Mouse (Mus musculus) lung, postnatal 0 days (tissue): ENCODE measurements around the gene Drc7. TPM values are rescaled to one million over a fixed set of nuclear protein-coding genes. Genes with fewer than 3 reads are reported as not detected.

Source experiments
- ATAC-seq: fragments of 200-750 bp; cut with Nextera tagmentation; 2 replicates; pipeline ENCODE4 v1.8.0; 2017; ENCODE audit warnings: moderate library complexity
- DNase-seq: peaks from one replicate; pipeline ENCODE4 v3.0.0-alpha.2; 2016; ENCODE audit warnings: low spot score
- H3K27ac ChIP-seq: fragments of 300-500 bp; sonication (generic); 2 replicates; pipeline ENCODE4 v1.5.1; 2014; ENCODE audit warnings: antibody characterized with exemption, mild to moderate bottlenecking, low read length, mixed read lengths
- H3K27me3 ChIP-seq: fragments of 300-500 bp; sonication (generic); replicated peaks from 2 replicates; pipeline ENCODE4 v1.6.1; 2014; ENCODE audit warnings: low read length, mixed read lengths; ENCODE audit not compliant: insufficient read depth
- H3K36me3 ChIP-seq: fragments of 300-500 bp; sonication (generic); 2 replicates; pipeline ENCODE4 v1.6.1; 2014; ENCODE audit warnings: low read length, mixed read lengths; ENCODE audit not compliant: insufficient read depth
- H3K4me1 ChIP-seq: fragments of 300-500 bp; sonication (generic); 2 replicates; pipeline ENCODE4 v1.6.1; 2014; ENCODE audit warnings: antibody characterized with exemption, low read depth, low read length, mixed read lengths; ENCODE audit not compliant: insufficient read depth
- H3K4me2 ChIP-seq: fragments of 300-500 bp; sonication (generic); replicated peaks from 2 replicates; pipeline ENCODE4 v1.6.1; 2014; ENCODE audit warnings: low read depth, mild to moderate bottlenecking, low read length, moderate library complexity, mixed read lengths
- H3K4me3 ChIP-seq: fragments of 300-500 bp; sonication (generic); 2 replicates; pipeline ENCODE4 v1.5.1; 2014; ENCODE audit warnings: low read depth, low read length
- H3K9ac ChIP-seq: fragments of 300-500 bp; sonication (generic); replicated peaks from 2 replicates; pipeline ENCODE4 v1.6.1; 2014; ENCODE audit warnings: low read depth, mild to moderate bottlenecking
- H3K9me3 ChIP-seq: fragments of 300-500 bp; sonication (generic); 2 replicates; pipeline ENCODE4 v1.6.1; 2016; ENCODE audit warnings: low read length, mixed read lengths
- CTCF ChIP-seq: IDR thresholded peaks from 2 replicates; pipeline ENCODE4 v1.5.1; 2016; ENCODE audit warnings: antibody characterized with exemption, mild to moderate bottlenecking
- EP300 ChIP-seq: IDR thresholded peaks from 2 replicates; pipeline ENCODE4 v1.6.1; 2016; ENCODE audit warnings: antibody characterized with exemption, mild to moderate bottlenecking, control low read depth
- WGBS: fragments of 180-500 bp; shearing (Covaris S2); extraction: QIAGEN DNeasy Blood & Tissue Kit; methylation state at CpG from one replicate; pipeline ENCODE4 v1.1.7; 2014; 5-methylcytosine and 5-hydroxymethylcytosine counted together
- polyA plus RNA-seq: library from polyadenylated mRNA; unstranded; fragments of >200 nt; fragmentation: Nextera tagmentation; extraction: Ambion mirVana; gene quantifications from 2 replicates; pipeline ENCODE4 v1.2.1, GENCODE M21; 2015

Drc7 gene
- polyA plus RNA-seq: 3.1 and 3.9 TPM in 2 replicates

DNA sequence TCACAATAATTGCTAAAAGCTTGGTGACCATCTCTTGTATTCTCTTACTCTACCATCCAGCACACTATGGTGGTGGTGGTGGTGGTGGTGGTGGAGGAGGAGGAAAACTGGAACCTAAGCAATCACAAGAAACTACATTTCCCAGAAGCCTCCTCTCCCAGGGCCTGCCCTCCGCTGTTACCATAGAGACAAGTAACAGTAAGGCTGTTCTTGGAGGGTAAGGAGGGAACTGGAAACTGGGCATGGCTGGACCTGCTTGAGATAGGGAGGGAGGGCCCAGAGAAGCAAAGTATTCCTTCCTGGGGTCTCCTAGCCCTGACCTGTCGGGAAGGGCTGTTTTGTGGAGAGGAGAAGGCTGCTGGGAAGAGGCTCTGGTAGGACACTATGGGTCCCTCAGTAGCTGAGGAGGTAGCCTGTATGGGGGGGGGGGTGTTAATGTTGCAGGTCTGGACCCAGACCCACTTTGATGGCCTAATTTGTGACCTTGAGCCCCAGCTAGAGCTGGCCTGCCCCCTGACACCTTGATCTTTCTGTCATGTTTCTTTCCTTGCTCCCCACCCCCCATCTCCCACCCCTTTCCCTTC is at the start of gene Drc7:
TSS of gene Drc7 (plus strand) at position 177 of the 584 bp plus-strand sequence.
- no peaks in the 10 kb centered on the region for H3K36me3 ChIP-seq
- TF ChIP-seq CTCF (no peak), EP300 (no peak)
- H3K27me3 ChIP-seq: no peaks in the 10 kb centered on the region
- no peaks in the 10 kb centered on the region for H3K9me3 ChIP-seq
- ATAC-seq (peak; percentile 82), DNase-seq (peak; percentile 81)
- no peak within 1 kb of the TSS for H3K27ac ChIP-seq
- no peaks in the 10 kb centered on the region for H3K4me1 ChIP-seq
- no peak within 1 kb of the TSS for H3K4me3 ChIP-seq
- no peak within 1 kb of the TSS for H3K9ac ChIP-seq
- WGBS: 21% methylated on average over 2 of the region's 2 CpGs
- H3K4me2 ChIP-seq: no peak within 1 kb of the TSS

DNA sequence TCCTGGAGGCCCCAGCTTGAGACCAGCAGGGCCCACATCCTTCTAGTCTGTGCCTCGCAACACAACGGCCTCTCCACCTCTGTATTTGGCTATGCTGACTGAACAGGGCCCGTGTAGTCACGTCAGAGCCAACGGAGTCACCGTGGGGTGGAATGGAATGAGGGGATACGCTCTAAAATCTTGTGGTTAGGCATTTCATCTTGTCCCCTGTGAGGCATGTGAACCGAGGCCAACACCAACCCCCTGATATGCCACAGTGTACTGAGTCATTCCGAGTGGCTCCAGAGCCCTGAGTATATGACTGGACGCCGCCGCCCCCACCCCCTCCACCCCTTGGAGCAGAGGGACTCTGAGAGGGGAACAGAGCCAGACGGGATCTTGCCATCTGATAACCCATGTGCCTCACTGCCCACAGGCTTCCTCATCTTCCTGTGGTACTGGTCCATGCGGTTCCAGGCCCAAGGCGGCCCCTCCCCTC is 42.4 kb upstream of the Drc7 start:
- H3K4me3 ChIP-seq: no peak overlapping the region
- WGBS: 80% methylated on average over 14 of the region's 15 CpGs
- TF ChIP-seq CTCF (no peak), EP300 (no peak)
- no peaks in the 10 kb centered on the region for H3K4me1 ChIP-seq
- H3K36me3 ChIP-seq: no peaks in the 10 kb centered on the region
- no peak for ATAC-seq
- DNase-seq: no peak
- no peak overlapping the region for H3K4me2 ChIP-seq
- H3K27me3 ChIP-seq: no peaks in the 10 kb centered on the region
- H3K9me3 ChIP-seq: no peaks in the 10 kb centered on the region
- no peak overlapping the region for H3K27ac ChIP-seq
- no peak overlapping the region for H3K9ac ChIP-seq

- H3K9ac ChIP-seq: no peak overlapping the region
- H3K27ac ChIP-seq: no peak overlapping the region
- no peaks in the 10 kb centered on the region for H3K36me3 ChIP-seq
- no peak for DNase-seq
- no peaks in the 10 kb centered on the region; the same call in 1 of the 2 replicates for H3K4me1 ChIP-seq
- H3K4me2 ChIP-seq: no peak overlapping the region
- H3K4me3 ChIP-seq: no peak overlapping the region
- H3K27me3 ChIP-seq: no peaks in the 10 kb centered on the region
- 61% methylated on average over 4 of the region's 4 CpGs for WGBS
- no peaks in the 10 kb centered on the region for H3K9me3 ChIP-seq
- 0 out of 2 replicates have a peak, but pooled peaks have one; percentile 7 for ATAC-seq
- TF ChIP-seq EP300 (no peak), CTCF (no peak)
These were observed 39.0 kb upstream of the Drc7 start for GRCm38 (mm10) chr8:95015866-95016265.

- DNase-seq: no peak
- 62% methylated on average over 4 of the region's 4 CpGs for WGBS
- Histone ChIP-seq H3K36me3 (no peaks in the 10 kb centered on the region), H3K9ac (no peak overlapping the region), H3K27me3 (no peaks in the 10 kb centered on the region), H3K27ac (no peak overlapping the region), H3K4me1 (no peaks in the 10 kb centered on the region; the same call in 1 of the 2 replicates), H3K9me3 (no peaks in the 10 kb centered on the region), H3K4me2 (no peak overlapping the region), H3K4me3 (no peak overlapping the region)
- no peak for TF ChIP-seq EP300
- ATAC-seq: no peak
These were observed 38.2 kb upstream of the Drc7 start for GRCm38 (mm10) chr8:95016684-95017083.

- H3K27ac ChIP-seq: no peak within 1 kb of the TSS
- H3K27me3 ChIP-seq: no peaks in the 10 kb centered on the region
- no peak within 1 kb of the TSS for H3K9ac ChIP-seq
- DNase-seq (no peak), ATAC-seq (no peak)
- no peaks in the 10 kb centered on the region; the same call in 1 of the 2 replicates for H3K4me1 ChIP-seq
- H3K9me3 ChIP-seq: no peaks in the 10 kb centered on the region
- WGBS: 57% methylated on average over 11 of the region's 11 CpGs
- no peaks in the 10 kb centered on the region for H3K36me3 ChIP-seq
- no peak within 1 kb of the TSS for H3K4me2 ChIP-seq
- no peak within 1 kb of the TSS for H3K4me3 ChIP-seq
- TF ChIP-seq EP300: no peak
- no peak for TF ChIP-seq CTCF
These were observed 37.5 kb upstream of the Drc7 start, which contains the start of gene Adgrg3 for GRCm38 (mm10) chr8:95017451-95017850. TSS of gene Adgrg3 (plus strand) at chr8:95017692.

DNA sequence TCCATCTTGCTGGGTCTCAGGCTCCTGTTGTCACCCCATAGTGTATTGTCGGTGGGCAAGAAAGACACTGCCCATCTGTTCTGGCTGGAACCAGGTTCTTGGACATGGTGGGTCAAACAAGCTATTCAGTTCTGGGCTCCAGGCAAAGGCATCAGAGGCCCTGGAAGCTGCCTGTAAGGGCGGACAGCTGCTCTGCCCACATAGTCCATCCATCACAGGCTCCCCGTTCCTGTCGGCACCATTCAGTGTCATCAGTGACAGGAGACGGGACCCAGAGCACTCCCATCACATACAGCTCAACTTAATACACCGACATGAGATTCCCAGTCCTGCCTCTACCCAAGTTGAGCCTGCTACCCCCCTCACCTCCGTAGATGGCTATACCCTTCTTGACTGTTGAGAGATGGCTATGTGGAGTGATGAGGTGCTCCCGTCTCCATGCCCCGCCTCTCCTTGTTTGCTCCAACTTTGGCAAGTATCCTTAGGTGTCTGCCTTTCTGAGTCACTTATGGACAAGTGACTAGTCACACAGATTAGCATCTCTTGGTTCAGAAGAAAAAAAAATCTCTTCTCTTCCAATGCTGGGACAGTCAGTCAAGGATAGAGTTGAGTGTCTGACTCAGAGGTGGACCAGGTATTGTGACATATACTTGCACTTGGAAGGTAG is 36.8 kb upstream of the Drc7 start:
- Histone ChIP-seq H3K4me3 (no peak overlapping the region), H3K27ac (no peak overlapping the region), H3K4me1 (no peaks in the 10 kb centered on the region; the same call in 1 of the 2 replicates), H3K4me2 (no peak overlapping the region), H3K27me3 (no peaks in the 10 kb centered on the region), H3K36me3 (no peaks in the 10 kb centered on the region), H3K9me3 (no peaks in the 10 kb centered on the region), H3K9ac (no peak overlapping the region)
- no peak for ATAC-seq
- TF ChIP-seq EP300: no peak
- TF ChIP-seq CTCF: no peak
- DNase-seq: no peak
- 62% methylated on average over 9 of the region's 9 CpGs for WGBS
